Mouse (Mus musculus) intestine, embryonic 14.5 days (tissue): ENCODE data around the gene 4921517D22Rik. TPM values are rescaled to one million over a fixed set of nuclear protein-coding genes. Genes with fewer than 3 reads are reported as not detected.

Experiments
- ATAC-seq: fragments of 200-750 bp; cut with Nextera tagmentation; replicated peaks from 2 replicates; pipeline ENCODE4 v1.8.0; 2017; ENCODE audit warnings: low read depth, moderate number of reproducible peaks, moderate TSS enrichment, moderate library complexity; ENCODE audit not compliant: low FRiP score, low TSS enrichment
- DNase-seq: peaks from one replicate; pipeline ENCODE4 v3.0.0-alpha.2; 2018; ENCODE audit warnings: low spot score
- H3K27ac ChIP-seq: fragments of 300-500 bp; sonication (generic); 2 replicates; pipeline ENCODE4 v1.5.1; 2014; ENCODE audit warnings: low read depth, mild to moderate bottlenecking, control low read depth
- H3K27me3 ChIP-seq: fragments of 300-500 bp; sonication (generic); replicated peaks from 2 replicates; pipeline ENCODE4 v1.6.1; 2014; ENCODE audit warnings: low read length, control low read depth; ENCODE audit not compliant: control insufficient read depth, insufficient read depth
- H3K36me3 ChIP-seq: fragments of 300-500 bp; sonication (generic); 2 replicates; pipeline ENCODE4 v1.6.1; 2014; ENCODE audit warnings: low read length, control low read depth; ENCODE audit not compliant: control insufficient read depth, insufficient read depth
- H3K4me1 ChIP-seq: fragments of 300-500 bp; sonication (generic); replicated peaks from 2 replicates; pipeline ENCODE4 v1.6.1; 2014; ENCODE audit warnings: low read length, control low read depth, mixed read lengths; ENCODE audit not compliant: control insufficient read depth, insufficient read depth
- H3K4me2 ChIP-seq: fragments of 300-500 bp; sonication (generic); 2 replicates; pipeline ENCODE4 v1.6.1; 2014; ENCODE audit warnings: low read length
- H3K4me3 ChIP-seq: fragments of 300-500 bp; sonication (generic); 2 replicates; pipeline ENCODE4 v1.5.1; 2014; ENCODE audit warnings: low read depth, low read length, control low read depth, mixed read lengths
- H3K9ac ChIP-seq: fragments of 300-500 bp; sonication (generic); 2 replicates; pipeline ENCODE4 v1.6.1; 2014; ENCODE audit warnings: mild to moderate bottlenecking, low read length
- H3K9me3 ChIP-seq: fragments of 300-500 bp; sonication (generic); 2 replicates; pipeline ENCODE4 v1.6.1; 2016; ENCODE audit warnings: low read length, control low read depth; ENCODE audit not compliant: control insufficient read depth
- WGBS: fragments of 180-500 bp; shearing (Covaris S2); extraction: QIAGEN DNeasy Blood & Tissue Kit; methylation state at CpG from one replicate; pipeline ENCODE4 v1.1.7; 2014; 5-methylcytosine and 5-hydroxymethylcytosine counted together
- polyA plus RNA-seq: library from polyadenylated mRNA; unstranded; fragments of >200 nt; fragmentation: Nextera tagmentation; extraction: Ambion mirVana; gene quantifications from 2 replicates; pipeline ENCODE4 v1.2.1, GENCODE M21; 2014

4921517D22Rik gene
- polyA plus RNA-seq, 1 experiment from 2014 or later: not detected

DNA sequence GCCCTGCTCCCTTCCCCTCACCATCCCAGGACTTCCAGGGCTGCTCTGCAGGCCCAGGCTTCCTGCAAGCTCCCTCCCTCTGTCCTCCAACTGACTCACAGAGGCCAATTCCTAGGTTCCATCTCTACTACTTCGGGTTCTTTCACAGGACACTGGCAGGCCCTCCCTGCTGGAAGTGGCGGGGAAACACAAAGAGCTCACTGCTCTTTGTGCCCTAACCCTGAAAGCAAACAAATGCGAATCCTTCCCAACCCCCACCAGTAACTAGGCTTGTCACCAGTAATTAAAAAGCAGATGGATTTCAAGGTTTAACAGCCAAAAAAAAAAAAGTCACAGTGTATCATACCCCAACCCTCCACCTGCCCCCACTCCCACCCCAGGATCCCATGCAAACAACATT is 19.7 kb downstream of the 4921517D22Rik start:
- no peak overlapping the region; the same call in 1 of the 2 replicates for H3K27ac ChIP-seq
- H3K36me3 ChIP-seq: no peaks in the 10 kb centered on the region
- H3K4me2 ChIP-seq: peak overlapping the region; percentile 74
- peak overlapping the region; percentile 56 for H3K4me3 ChIP-seq
- ATAC-seq: no peak
- H3K9ac ChIP-seq: 0 out of 2 replicates have a peak overlapping the region, but pooled peaks have one; percentile 20
- peaks cover 19% of the 10 kb centered on the region for H3K4me1 ChIP-seq
- no peaks in the 10 kb centered on the region for H3K27me3 ChIP-seq
- no peaks in the 10 kb centered on the region for H3K9me3 ChIP-seq
- DNase-seq: peak; percentile 63
- 19% methylated on average over 3 of the region's 3 CpGs for WGBS

DNA sequence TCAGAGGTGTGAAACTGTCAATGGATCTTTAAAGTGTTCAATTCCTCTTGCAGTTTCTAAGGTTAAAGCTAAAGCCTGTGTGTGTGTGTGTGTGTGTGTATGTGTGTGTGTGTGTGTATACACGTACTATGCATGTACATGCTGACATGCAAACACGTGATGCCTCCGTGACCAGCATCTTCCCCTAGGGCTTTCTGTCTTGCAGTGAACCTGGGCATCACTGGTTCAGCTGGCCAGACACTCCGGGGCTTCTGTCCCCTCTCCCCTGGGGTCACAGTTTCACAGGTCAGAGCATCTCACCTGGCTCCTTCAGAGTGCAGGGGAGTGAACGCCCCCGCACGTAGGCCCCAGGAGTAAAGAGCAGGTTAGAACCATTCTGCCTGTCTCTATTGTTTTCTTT is 20.3 kb downstream of the 4921517D22Rik start:
- DNase-seq (no peak), ATAC-seq (no peak)
- Histone ChIP-seq H3K4me2 (peak overlapping the region; percentile 74; the same call in 1 of the 2 replicates), H3K27me3 (no peaks in the 10 kb centered on the region), H3K9ac (no peak overlapping the region), H3K27ac (no peak overlapping the region), H3K9me3 (no peaks in the 10 kb centered on the region), H3K4me1 (peaks cover 25% of the 10 kb centered on the region), H3K36me3 (no peaks in the 10 kb centered on the region), H3K4me3 (no peak overlapping the region)
- WGBS: 63% methylated on average over 7 of the region's 7 CpGs

- DNase-seq (no peak), ATAC-seq (no peak)
- Histone ChIP-seq H3K27ac (no peak overlapping the region), H3K9ac (no peak overlapping the region), H3K4me3 (no peak overlapping the region), H3K36me3 (no peaks in the 10 kb centered on the region), H3K9me3 (no peaks in the 10 kb centered on the region), H3K27me3 (no peaks in the 10 kb centered on the region), H3K4me1 (peaks cover 28% of the 10 kb centered on the region), H3K4me2 (no peak overlapping the region)
- 69% methylated on average over 6 of the region's 6 CpGs for WGBS
These were observed 21.7 kb downstream of the 4921517D22Rik start for GRCm38 (mm10) chr13:59672248-59672647.

- Histone ChIP-seq H3K27ac (no peak overlapping the region), H3K27me3 (no peaks in the 10 kb centered on the region), H3K4me1 (peaks cover 28% of the 10 kb centered on the region), H3K4me3 (no peak overlapping the region), H3K9ac (no peak overlapping the region), H3K9me3 (no peaks in the 10 kb centered on the region), H3K4me2 (no peak overlapping the region), H3K36me3 (no peaks in the 10 kb centered on the region; the same call in 1 of the 2 replicates)
- DNase-seq (no peak), ATAC-seq (no peak)
- 72% methylated on average over 2 of the region's 2 CpGs for WGBS
These were observed 22.4 kb downstream of the 4921517D22Rik start for GRCm38 (mm10) chr13:59671521-59671920.

DNA sequence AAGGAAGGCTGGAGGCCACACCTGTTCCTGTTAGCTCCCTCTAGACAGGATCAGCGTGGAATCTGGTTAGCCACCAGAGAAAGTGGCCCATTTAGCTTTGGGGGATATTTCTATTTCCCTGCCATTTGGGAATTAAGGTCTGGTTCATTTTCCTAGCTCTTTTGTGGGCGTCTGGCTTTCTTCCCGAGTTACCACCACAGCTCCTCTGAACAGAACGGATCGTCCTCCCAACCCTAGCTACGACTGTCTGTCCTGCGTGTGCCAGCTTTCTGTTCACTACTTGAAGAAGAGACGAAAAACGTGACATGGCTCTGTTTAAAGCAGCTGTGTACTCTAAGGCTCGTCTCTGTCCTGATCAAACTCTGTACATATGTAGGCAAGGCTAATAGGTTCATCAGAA is 24.0 kb downstream of the 4921517D22Rik start:
- WGBS: 75% methylated on average over 10 of the region's 10 CpGs
- ATAC-seq (no peak), DNase-seq (no peak)
- Histone ChIP-seq H3K4me1 (peaks cover 28% of the 10 kb centered on the region), H3K4me3 (no peak overlapping the region), H3K4me2 (no peak overlapping the region), H3K36me3 (no peaks in the 10 kb centered on the region; the same call in 1 of the 2 replicates), H3K27me3 (no peaks in the 10 kb centered on the region), H3K9ac (no peak overlapping the region), H3K27ac (no peak overlapping the region), H3K9me3 (no peaks in the 10 kb centered on the region)

DNA sequence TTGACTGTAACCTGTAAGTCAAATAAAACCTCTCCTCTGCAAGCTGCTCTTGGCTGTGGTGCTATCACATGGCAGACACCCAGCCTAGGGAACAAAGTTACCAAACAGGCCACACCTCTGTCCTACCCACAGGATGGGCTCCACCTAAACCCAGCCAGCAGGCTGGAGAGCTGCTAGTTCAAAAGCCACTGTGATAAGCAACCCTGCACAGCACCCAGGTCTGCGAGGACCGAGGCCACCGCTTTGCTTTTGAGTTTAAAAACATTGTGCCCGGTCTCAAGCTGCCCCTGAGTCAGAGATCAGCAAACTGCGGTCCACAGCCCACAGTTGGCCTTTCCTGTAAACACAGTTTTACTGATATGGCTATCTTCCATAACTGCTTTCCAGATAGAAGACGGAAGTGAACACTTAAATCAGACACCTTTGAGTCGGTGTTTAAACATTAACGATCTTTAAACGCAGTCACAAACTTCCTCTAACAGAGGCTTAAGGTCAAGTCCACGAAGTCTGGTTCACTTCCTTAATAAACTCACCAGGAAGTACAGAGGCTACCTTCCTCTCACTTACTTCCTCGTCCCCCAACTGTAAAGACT is 25.3 kb downstream of the 4921517D22Rik start:
- ATAC-seq: peak; percentile 89
- peak overlapping the region; percentile 26; the same call in 1 of the 2 replicates for H3K4me2 ChIP-seq
- no peak overlapping the region for H3K4me3 ChIP-seq

DNA sequence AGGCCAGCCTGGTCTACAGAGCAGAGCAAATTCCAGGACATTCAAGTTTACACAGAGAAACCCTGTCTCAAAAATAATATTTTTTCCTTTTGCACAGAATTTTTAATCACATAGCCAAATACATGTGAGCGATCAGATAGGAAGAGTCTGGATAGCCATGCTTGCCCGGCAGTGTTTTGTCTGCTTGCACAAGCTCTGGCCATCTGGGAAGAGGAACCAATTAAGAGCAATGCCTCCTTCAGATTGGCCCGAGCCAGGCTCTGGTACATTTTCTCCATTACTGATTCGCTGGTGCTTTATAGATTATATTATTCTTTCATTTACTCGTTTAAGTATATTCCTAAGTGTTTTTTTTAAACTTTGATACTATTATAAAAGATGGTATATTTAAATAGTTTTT is 26.1 kb downstream of the 4921517D22Rik start:
- Histone ChIP-seq H3K4me1 (peaks cover 15% of the 10 kb centered on the region), H3K4me3 (no peak overlapping the region), H3K9ac (no peak overlapping the region), H3K9me3 (no peaks in the 10 kb centered on the region), H3K27ac (0 out of 2 replicates have a peak overlapping the region, but pooled peaks have one; percentile 22), H3K36me3 (peaks cover 18% of the 10 kb centered on the region), H3K4me2 (no peak overlapping the region), H3K27me3 (no peaks in the 10 kb centered on the region)
- WGBS: 75% methylated on average over 5 of the region's 5 CpGs
- DNase-seq (no peak), ATAC-seq (no peak)

More for the DNA sequence above, 25.3 kb downstream of the 4921517D22Rik start:
- Histone ChIP-seq H3K27ac (peak overlapping the region; percentile 85), H3K36me3 (peaks cover 10% of the 10 kb centered on the region), H3K27me3 (no peaks in the 10 kb centered on the region), H3K9me3 (no peaks in the 10 kb centered on the region), H3K9ac (no peak overlapping the region), H3K4me1 (peaks cover 20% of the 10 kb centered on the region)
- 36% methylated on average over 11 of the region's 11 CpGs for WGBS
- peak; percentile 74 for DNase-seq

- no peak for ATAC-seq
- Histone ChIP-seq H3K27ac (no peak overlapping the region), H3K4me3 (no peak overlapping the region), H3K4me1 (peaks cover 8% of the 10 kb centered on the region), H3K27me3 (no peaks in the 10 kb centered on the region), H3K9ac (no peak overlapping the region), H3K4me2 (no peak overlapping the region), H3K9me3 (no peaks in the 10 kb centered on the region), H3K36me3 (peaks cover 26% of the 10 kb centered on the region)
- 80% methylated on average over 19 of the region's 19 CpGs for WGBS
- DNase-seq: no peak
These were observed 29.8 kb downstream of the 4921517D22Rik start for GRCm38 (mm10) chr13:59663939-59664712.
